In the genomic region with DNA sequence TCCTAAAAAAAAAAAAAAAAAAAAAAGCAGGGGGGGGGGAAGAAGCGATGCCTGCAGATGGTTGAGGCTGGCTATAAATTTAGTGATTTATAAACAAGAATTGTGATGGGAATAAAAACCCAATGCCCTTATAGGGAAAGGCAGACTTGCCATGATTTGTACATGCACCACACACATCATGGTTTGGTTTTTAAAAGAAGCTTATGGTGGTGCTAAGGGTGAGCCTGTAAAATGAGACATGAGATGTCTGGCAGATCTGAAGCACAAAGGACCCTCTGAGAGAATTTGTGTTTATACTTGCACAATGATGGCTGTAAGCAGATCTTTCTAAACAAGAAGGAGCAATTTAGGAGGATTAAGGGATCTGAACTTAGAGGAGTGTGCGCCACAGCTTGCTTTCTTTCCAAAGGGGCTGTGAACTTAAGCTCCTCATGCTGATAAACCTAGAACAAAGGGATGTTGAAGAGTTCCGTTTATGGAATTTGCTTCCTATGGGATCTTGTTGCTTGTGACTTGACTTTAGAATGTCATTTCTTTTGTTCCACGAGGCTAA, we compare ENCODE assay signal across 22 mouse cellular contexts.
A peak's percentile ranks its signal among the peaks of the same experiment; 100 is the strongest.
DNase-seq lines count a peak whose midpoint lies in the region; ATAC-seq and TF ChIP-seq lines count a peak whose summit lies in the region.
"Had no signal": no experiment of that assay in that cellular context is flagged by ENCODE, and none has a peak within 500 bp of the region (broad histone marks: within the 10 kb centered on the region; RNA-seq: fewer than 3 reads in every experiment).

No protein-coding gene starts in this region.

- no peak for TF ChIP-seq EP300 in stomach, postnatal 0 days (optimal IDR thresholded peaks at IDR 0.05)

- H3K36me3 ChIP-seq in lung, embryonic 16.5 days (ENCODE audit: control insufficient read depth, insufficient read depth, low read length), result no peaks in the 10 kb centered on the region
- no peaks in the 10 kb centered on the region for H3K36me3 ChIP-seq in stomach, embryonic 14.5 days (ENCODE audit: control insufficient read depth, insufficient read depth, low read length)
- H3K36me3 ChIP-seq in stomach, postnatal 0 days (ENCODE audit: control insufficient read depth, insufficient read depth, low read length), result no peaks in the 10 kb centered on the region
- H3K36me3 ChIP-seq in embryonic facial prominence, embryonic 12.5 days, result no peaks in the 10 kb centered on the region
- H3K36me3 ChIP-seq: heart, embryonic 13.5 days; hindbrain, embryonic 12.5 days; kidney, embryonic 15.5 days; limb, embryonic 15.5 days had no signal

- no peaks in the 10 kb centered on the region for H3K27me3 ChIP-seq in lung, embryonic 16.5 days (ENCODE audit: control insufficient read depth, insufficient read depth, low read depth, low read length)
- no peaks in the 10 kb centered on the region for H3K27me3 ChIP-seq in stomach, embryonic 14.5 days (ENCODE audit: control insufficient read depth, insufficient read depth, low read length)
- no peaks in the 10 kb centered on the region for H3K27me3 ChIP-seq in stomach, postnatal 0 days (ENCODE audit: control insufficient read depth, insufficient read depth, low read length)
- no peaks in the 10 kb centered on the region for H3K27me3 ChIP-seq in embryonic facial prominence, embryonic 12.5 days
- H3K27me3 ChIP-seq: heart, embryonic 13.5 days; hindbrain, embryonic 12.5 days; kidney, embryonic 15.5 days; limb, embryonic 15.5 days had no signal

- no peak overlapping the region for H3K4me3 ChIP-seq in lung, embryonic 16.5 days (ENCODE audit: low read length)
- no peak overlapping the region for H3K4me3 ChIP-seq in stomach, embryonic 14.5 days (ENCODE audit: low read depth, low read length)
- H3K4me3 ChIP-seq in stomach, postnatal 0 days (ENCODE audit: low read depth, low read length), result no peak overlapping the region
- no peak overlapping the region for H3K4me3 ChIP-seq in embryonic facial prominence, embryonic 12.5 days
- H3K4me3 ChIP-seq: heart, embryonic 13.5 days; hindbrain, embryonic 12.5 days; kidney, embryonic 15.5 days; left cerebral cortex, adult 2 months; limb, embryonic 15.5 days had no signal

- H3K9me3 ChIP-seq in lung, embryonic 16.5 days (ENCODE audit: control insufficient read depth, low read length), result no peaks in the 10 kb centered on the region
- no peaks in the 10 kb centered on the region for H3K9me3 ChIP-seq in stomach, embryonic 14.5 days (ENCODE audit: control insufficient read depth, low read depth, low read length)
- no peaks in the 10 kb centered on the region for H3K9me3 ChIP-seq in stomach, postnatal 0 days (ENCODE audit: control insufficient read depth, low read length)
- no peaks in the 10 kb centered on the region for H3K9me3 ChIP-seq in embryonic facial prominence, embryonic 12.5 days
- H3K9me3 ChIP-seq: heart, embryonic 13.5 days; hindbrain, embryonic 12.5 days; kidney, embryonic 15.5 days; limb, embryonic 15.5 days had no signal

- H3K27ac ChIP-seq in lung, embryonic 16.5 days (ENCODE audit: low read length), result no peak overlapping the region
- no peak overlapping the region for H3K27ac ChIP-seq in stomach, embryonic 14.5 days (ENCODE audit: low read length)
- H3K27ac ChIP-seq in stomach, postnatal 0 days (replicated peaks), result no peak overlapping the region
- no peak overlapping the region for H3K27ac ChIP-seq in embryonic facial prominence, embryonic 12.5 days
- H3K27ac ChIP-seq: heart, embryonic 13.5 days; hindbrain, embryonic 12.5 days; kidney, embryonic 15.5 days; left cerebral cortex, adult 2 months; limb, embryonic 15.5 days; liver, embryonic 14.5 days had no signal

- H3K4me1 ChIP-seq in lung, embryonic 16.5 days (replicated peaks; ENCODE audit: control insufficient read depth, insufficient read depth, low read length), result peaks cover 2% of the 10 kb centered on the region; the same call in 1 of the 2 replicates
- H3K4me1 ChIP-seq in stomach, embryonic 14.5 days (ENCODE audit: control insufficient read depth, insufficient read depth, low read length), result no peaks in the 10 kb centered on the region
- no peaks in the 10 kb centered on the region for H3K4me1 ChIP-seq in stomach, postnatal 0 days (replicated peaks; ENCODE audit: control insufficient read depth, insufficient read depth)
- H3K4me1 ChIP-seq in embryonic facial prominence, embryonic 12.5 days, result 0 out of 2 replicates have a peak, but pooled peaks cover 5% of the 10 kb centered on the region

- no peak overlapping the region for H3K4me2 ChIP-seq in lung, embryonic 16.5 days (ENCODE audit: low read depth, low read length)
- H3K4me2 ChIP-seq in stomach, embryonic 14.5 days (replicated peaks; ENCODE audit: low read depth, low read length), result no peak overlapping the region
- H3K4me2 ChIP-seq in stomach, postnatal 0 days (replicated peaks; ENCODE audit: low read depth), result no peak overlapping the region
- no peak overlapping the region for H3K4me2 ChIP-seq in embryonic facial prominence, embryonic 12.5 days (replicated peaks)
- H3K4me2 ChIP-seq: heart, embryonic 13.5 days; hindbrain, embryonic 12.5 days; kidney, embryonic 15.5 days; limb, embryonic 15.5 days had no signal

- DNase-seq in lung, postnatal 25 days (ENCODE audit: low spot score), result no peak
- no peak for DNase-seq in stomach, postnatal 0 days (ENCODE audit: low spot score)
- no peak for DNase-seq in thymus, postnatal 25 days
- DNase-seq in kidney, postnatal 14 days, result no peak
- DNase-seq: cerebellum, adult 11-12 months; cerebellum, postnatal 25 days; forebrain, postnatal 0 days; gastrocnemius, postnatal 25 days; heart, adult 18-20 months; heart, postnatal 14 days; kidney, adult 11 months; lung, postnatal 14 days; right cerebral cortex, postnatal 25 days had no signal

- TF ChIP-seq CTCF in stomach, postnatal 0 days (IDR thresholded peaks at IDR 0.05; ENCODE audit: low read depth), result no peak

- 0 out of 2 replicates have a peak, but pooled peaks have one; percentile 41 for ATAC-seq in lung, embryonic 16.5 days (ENCODE audit: low read depth)
- ATAC-seq in stomach, embryonic 14.5 days (ENCODE audit: insufficient number of reproducible peaks, insufficient read depth, low FRiP score, low read depth), result peak; percentile 42; the same call in 1 of the 2 replicates
- no peak for ATAC-seq in stomach, postnatal 0 days (ENCODE audit: low FRiP score, low TSS enrichment)
- ATAC-seq in embryonic facial prominence, embryonic 12.5 days (ENCODE audit: insufficient number of reproducible peaks, insufficient read depth, low FRiP score, low TSS enrichment), result 0 out of 2 replicates have a peak, but pooled peaks have one; percentile 35
- ATAC-seq: forebrain, postnatal 0 days had no signal

- H3K9ac ChIP-seq in lung, embryonic 16.5 days (ENCODE audit: low read length), result no peak overlapping the region
- H3K9ac ChIP-seq in stomach, embryonic 14.5 days (replicated peaks; ENCODE audit: low read depth, low read length), result no peak overlapping the region
- H3K9ac ChIP-seq in stomach, postnatal 0 days (ENCODE audit: low read length), result no peak overlapping the region
- no peak overlapping the region for H3K9ac ChIP-seq in embryonic facial prominence, embryonic 12.5 days
- H3K9ac ChIP-seq: forebrain, postnatal 0 days; heart, embryonic 13.5 days; hindbrain, embryonic 12.5 days; kidney, embryonic 15.5 days; limb, embryonic 15.5 days; liver, embryonic 14.5 days had no signal

- WGBS in lung, embryonic 16.5 days, result 38% methylated on average over 4 of the region's 4 CpGs
- 36% methylated on average over 4 of the region's 4 CpGs for WGBS in stomach, embryonic 14.5 days
- WGBS in stomach, postnatal 0 days, result 24% methylated on average over 4 of the region's 4 CpGs
- WGBS in embryonic facial prominence, embryonic 12.5 days, result 38% methylated on average over 4 of the region's 4 CpGs
